Mouse (Mus musculus) myocyte (in vitro differentiated cells): ENCODE measurements around the gene Olfr320. TPM values are rescaled to one million over a fixed set of nuclear protein-coding genes. Genes with fewer than 3 reads are reported as not detected.

Source experiments
- H3K27me3 ChIP-seq: one replicate; pipeline ENCODE4 v1.6.1; 2011; ENCODE audit not compliant: control insufficient read depth, insufficient read depth, insufficient read length
- H3K36me3 ChIP-seq: one replicate; pipeline ENCODE4 v1.6.1; 2011; ENCODE audit not compliant: control insufficient read depth, insufficient read depth
- H3K4me2 ChIP-seq: one replicate; pipeline ENCODE4 v1.6.1; 2011; ENCODE audit warnings: low read depth, control low read depth
- H3K4me3 ChIP-seq: one replicate; pipeline ENCODE4 v1.5.1; 2011; ENCODE audit warnings: mild to moderate bottlenecking, control low read depth, moderate library complexity
- H3K79me2 ChIP-seq: one replicate; pipeline ENCODE4 v1.6.1; 2011; ENCODE audit not compliant: control insufficient read depth, insufficient read depth
- H3ac ChIP-seq: one replicate; pipeline ENCODE4 v1.6.1; 2011; ENCODE audit not compliant: control insufficient read depth, insufficient read length
- CEBPB ChIP-seq: IDR thresholded peaks from 2 replicates; pipeline ENCODE4 v1.6.1; 2011; ENCODE audit warnings: mild to moderate bottlenecking, moderate library complexity; ENCODE audit not compliant: poor library complexity, insufficient read depth, severe bottlenecking
- E2F4 ChIP-seq: IDR thresholded peaks from one replicate; pipeline ENCODE4 v1.6.1; 2011; ENCODE audit warnings: mild to moderate bottlenecking, control low read depth, moderate library complexity; ENCODE audit not compliant: insufficient read depth
- MAX ChIP-seq: IDR thresholded peaks from one replicate; pipeline ENCODE4 v1.6.1; 2011; ENCODE audit warnings: low read depth, mild to moderate bottlenecking, control low read depth
- MYOD1 ChIP-seq, 3 experiments: IDR thresholded peaks; one replicate each; pipeline ENCODE4 v1.6.1; 2011; ENCODE audit warnings: control low read depth in 2 of 3, low read depth in 2 of 3, mild to moderate bottlenecking in 2 of 3, moderate library complexity in 1 of 3; ENCODE audit not compliant: insufficient read length in 2 of 3, control insufficient read depth in 1 of 3
- MYOG ChIP-seq, 3 experiments: IDR thresholded peaks; one replicate each; pipeline ENCODE4 v1.6.1; 2011; ENCODE audit warnings: control low read depth in 2 of 3, low read depth in 2 of 3, mild to moderate bottlenecking in 2 of 3; ENCODE audit not compliant: insufficient read length in 2 of 3, control insufficient read depth in 1 of 3, insufficient read depth in 1 of 3
- POLR2A ChIP-seq: IDR thresholded peaks from one replicate; pipeline ENCODE4 v1.6.1; 2011; ENCODE audit warnings: low read depth, mild to moderate bottlenecking, control low read depth, moderate library complexity; ENCODE audit not compliant: insufficient read length
- POLR2AphosphoS2 ChIP-seq: IDR thresholded peaks from one replicate; pipeline ENCODE4 v1.6.1; 2011; ENCODE audit warnings: low read depth, control low read depth; ENCODE audit not compliant: insufficient read length
- REST ChIP-seq: IDR thresholded peaks from one replicate; pipeline ENCODE4 v1.6.1; 2011; ENCODE audit warnings: mild to moderate bottlenecking, control low read depth, moderate library complexity; ENCODE audit not compliant: insufficient read depth, insufficient read length
- SRF ChIP-seq: IDR thresholded peaks from one replicate; pipeline ENCODE4 v1.6.1; 2011; ENCODE audit warnings: low read depth; ENCODE audit not compliant: control insufficient read depth, insufficient read length
- TCF12 ChIP-seq: IDR thresholded peaks from one replicate; pipeline ENCODE4 v1.6.1; 2011; ENCODE audit warnings: mild to moderate bottlenecking, control low read depth; ENCODE audit not compliant: poor library complexity, insufficient read depth, severe bottlenecking
- TCF3 ChIP-seq: IDR thresholded peaks from one replicate; pipeline ENCODE4 v1.6.1; 2011; ENCODE audit warnings: low read depth, control low read depth; ENCODE audit not compliant: insufficient read length
- USF1 ChIP-seq: IDR thresholded peaks from one replicate; pipeline ENCODE4 v1.6.1; 2011; ENCODE audit warnings: low read depth, mild to moderate bottlenecking, control low read depth, moderate library complexity
- polyA plus RNA-seq: library from polyadenylated mRNA; unstranded; fragments of >200 nt; fragmentation: generic; extraction: Trizol; gene quantifications from one replicate; pipeline ENCODE4 v1.2.1, GENCODE M21; 2012; ENCODE audit warnings: missing spikeins

Olfr320 gene
- polyA plus RNA-seq, 1 experiment: not detected

GRCm38 (mm10) chr11:58733372-58733771 lies 52.5 kb downstream of the Olfr320 start:
- Histone ChIP-seq H3K36me3 (no peaks in the 10 kb centered on the region), H3K79me2 (no peaks in the 10 kb centered on the region), H3K4me3 (no peak overlapping the region), H3K27me3 (no peaks in the 10 kb centered on the region), H3K4me2 (no peak overlapping the region), H3ac (no peak overlapping the region)
- no peak for TF ChIP-seq E2F4
- no peak for TF ChIP-seq POLR2A
- TF ChIP-seq CEBPB: no peak
- no peak for TF ChIP-seq MYOD1 (IDR thresholded peaks at IDR 0.05; ENCODE audit: control insufficient read depth in 1 of 3, insufficient read length in 2 of 3, low read depth in 2 of 3)
- no peak for TF ChIP-seq REST
- no peak for TF ChIP-seq TCF3
- TF ChIP-seq TCF12: no peak
- TF ChIP-seq MYOG (IDR thresholded peaks at IDR 0.05; ENCODE audit: control insufficient read depth in 1 of 3, insufficient read depth in 1 of 3, insufficient read length in 2 of 3, low read depth in 2 of 3): no peak
- TF ChIP-seq MAX: no peak
- TF ChIP-seq POLR2AphosphoS2: no peak
- TF ChIP-seq USF1: no peak
- no peak for TF ChIP-seq SRF

Other genes starting within 250 kb of the Olfr320 start
- gene Gm12253, start 248.5 kb upstream of the Olfr320 start, polyA plus RNA-seq: not detected
- not detected for gene Lypd9, start 228.2 kb upstream of the Olfr320 start, polyA plus RNA-seq
- not detected for gene Olfr30, start 218.8 kb upstream of the Olfr320 start, polyA plus RNA-seq
- gene Olfr332, start 188.5 kb upstream of the Olfr320 start, polyA plus RNA-seq: not detected
- not detected for gene Olfr331, start 178.5 kb upstream of the Olfr320 start, polyA plus RNA-seq
- not detected for gene Olfr330, start 146.3 kb upstream of the Olfr320 start, polyA plus RNA-seq
- gene Olfr329-ps, start 134.7 kb upstream of the Olfr320 start, polyA plus RNA-seq: not detected
- gene Olfr328, start 125.5 kb upstream of the Olfr320 start, polyA plus RNA-seq: not detected
- gene Olfr224, start 110.5 kb upstream of the Olfr320 start, polyA plus RNA-seq: not detected
- not detected for gene Olfr325, start 103.4 kb upstream of the Olfr320 start, polyA plus RNA-seq
- gene Olfr324, start 86.0 kb upstream of the Olfr320 start, polyA plus RNA-seq: not detected
- not detected for gene 2210407C18Rik, start 65.0 kb upstream of the Olfr320 start, polyA plus RNA-seq
- gene Olfr323, start 50.6 kb upstream of the Olfr320 start, polyA plus RNA-seq: not detected
- gene Trim58, start 40.6 kb upstream of the Olfr320 start, polyA plus RNA-seq: not detected
- not detected for gene Olfr322, start 22.3 kb upstream of the Olfr320 start, polyA plus RNA-seq
- gene Olfr319, start 18.1 kb downstream of the Olfr320 start, polyA plus RNA-seq: not detected
- not detected for gene Olfr318, start 42.9 kb downstream of the Olfr320 start, polyA plus RNA-seq
- gene Olfr317, start 58.1 kb downstream of the Olfr320 start, polyA plus RNA-seq: not detected
- gene Olfr316, start 71.6 kb downstream of the Olfr320 start, polyA plus RNA-seq: not detected
- gene Olfr315, start 92.1 kb downstream of the Olfr320 start, polyA plus RNA-seq: not detected
- gene Olfr314, start 101.9 kb downstream of the Olfr320 start, polyA plus RNA-seq: not detected
- not detected for gene Fam183b, start 120.9 kb downstream of the Olfr320 start, polyA plus RNA-seq
- gene Olfr313, start 133.9 kb downstream of the Olfr320 start, polyA plus RNA-seq: not detected
- not detected for gene Olfr312, start 148.1 kb downstream of the Olfr320 start, polyA plus RNA-seq
- gene Olfr311, start 158.2 kb downstream of the Olfr320 start, polyA plus RNA-seq: not detected
- gene Gm12258, start 166.1 kb downstream of the Olfr320 start, polyA plus RNA-seq: 2.0 TPM
- 2.5 TPM for gene 2810021J22Rik, start 186.1 kb downstream of the Olfr320 start, polyA plus RNA-seq
- 0.96 TPM for gene Zfp39, start 223.1 kb downstream of the Olfr320 start, polyA plus RNA-seq
- not detected for gene Btnl10, start 236.8 kb downstream of the Olfr320 start, polyA plus RNA-seq